Mouse (Mus musculus): Measurements from ENCODE around the gene Ide.

DNA sequence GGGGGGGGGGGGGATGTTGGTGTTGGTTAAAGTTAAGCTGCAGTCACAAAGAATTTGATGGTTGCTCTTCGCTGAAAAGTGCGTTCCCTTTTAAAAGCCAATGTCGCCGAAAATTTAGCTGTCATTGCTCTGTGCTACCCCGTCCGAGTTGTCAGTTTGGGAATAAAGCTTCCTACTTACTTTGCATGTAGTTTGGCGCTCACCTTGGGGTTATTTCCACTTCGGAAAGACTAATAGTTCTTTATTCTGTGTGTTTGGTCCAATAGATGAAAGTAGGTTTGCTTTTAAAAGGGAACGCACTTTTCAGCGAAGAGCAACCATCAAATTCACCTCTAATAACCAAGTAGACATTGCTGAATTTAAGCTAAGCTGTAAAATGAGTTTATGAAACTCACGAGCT is 39.2 kb upstream of the Ide start:
- TF ChIP-seq POLR2A (IDR thresholded peaks at IDR 0.05; ENCODE audit: insufficient read depth, low read depth, low read length) (no peak), CTCF (IDR thresholded peaks at IDR 0.05; ENCODE audit: insufficient read depth, low read depth, low read length) (no peak)

Measured in olfactory bulb, adult 2 months (tissue).